Mouse (Mus musculus) megakaryocyte-erythroid progenitor cell, adult 5-6 weeks (primary cell): ENCODE results near the gene Klhdc3. TPM values are rescaled to one million over a fixed set of nuclear protein-coding genes. Genes with fewer than 3 reads are reported as not detected.

Source experiments
- ATAC-seq: replicated peaks from 2 replicates; pipeline ENCODE4 v1.8.0; 2016; ENCODE audit warnings: mild to moderate bottlenecking, inconsistent platforms; ENCODE audit not compliant: severe bottlenecking, poor library complexity, low FRiP score, low TSS enrichment
- total RNA-seq, 2 experiments: library from RNA; stranded (forward) in 1 of 2; stranded (reverse) in 1 of 2; fragments of 200-1000, 215-1000 nt in 1 of 2; fragments of >200 nt in 1 of 2; fragmentation: Nextera tagmentation in 1 of 2; gene quantifications; 2 replicates each; pipeline ENCODE4 v1.2.3; 2014 to 2017

Klhdc3 gene
- total RNA-seq, 2 experiments from 2014 or later, result 33.4 to 104 TPM

GRCm38 (mm10) chr17:46636831-46637523 lies 43.7 kb downstream of the Klhdc3 start:
- peak; percentile 53; the same call in 1 of the 2 replicates for ATAC-seq

GRCm38 (mm10) chr17:46629685-46630441 lies 50.9 kb downstream of the Klhdc3 start:
- ATAC-seq, result no peak

GRCm38 (mm10) chr17:46628791-46629684 lies 51.7 kb downstream of the Klhdc3 start, which contains the start of gene Ptk7:
Ptk7 (minus strand) TSS chr17:46629504.
- peak; percentile 20; the same call in 1 of the 2 replicates for ATAC-seq

- ATAC-seq, result no peak
Observed at GRCm38 (mm10) chr17:46628471-46628790, 52.3 kb downstream of the Klhdc3 start.

GRCm38 (mm10) chr17:46627409-46627808 lies 53.3 kb downstream of the Klhdc3 start:
- ATAC-seq, result no peak

GRCm38 (mm10) chr17:46624598-46624997 lies 56.1 kb downstream of the Klhdc3 start:
- ATAC-seq, result no peak

Other genes with a start within 250 kb of the Klhdc3 start
- gene Slc22a7, start 242.5 kb downstream of the Klhdc3 start, total RNA-seq (2014; fragmentation: Nextera tagmentation), result not detected in 2 replicates
- gene Slc22a7, start 242.5 kb downstream of the Klhdc3 start, total RNA-seq (2017), result not detected in 2 replicates
- gene Ttbk1, start 193.2 kb downstream of the Klhdc3 start, total RNA-seq (2014; fragmentation: Nextera tagmentation), result 0.10 TPM in 1 of 2 replicates, not detected in the other
- 0.14 TPM in 1 of 2 replicates, not detected in the other for gene Ttbk1, start 193.2 kb downstream of the Klhdc3 start, total RNA-seq (2017)
- gene Dnph1, start 184.2 kb downstream of the Klhdc3 start, total RNA-seq (2014; fragmentation: Nextera tagmentation), result 49.4 and 60.5 TPM in 2 replicates
- gene Dnph1, start 184.2 kb downstream of the Klhdc3 start, total RNA-seq (2017), result 15.6 and 27.7 TPM in 2 replicates
- gene Cul9, start 134.5 kb downstream of the Klhdc3 start, total RNA-seq (2014; fragmentation: Nextera tagmentation), result 14.1 and 19.6 TPM in 2 replicates
- gene Cul9, start 134.5 kb downstream of the Klhdc3 start, total RNA-seq (2017), result 2.5 and 4.8 TPM in 2 replicates
- 26.2 and 44.3 TPM in 2 replicates for gene Srf, start 124.7 kb downstream of the Klhdc3 start, total RNA-seq (2014; fragmentation: Nextera tagmentation)
- 19.3 and 20.5 TPM in 2 replicates for gene Srf, start 124.7 kb downstream of the Klhdc3 start, total RNA-seq (2017)
- 0.12 and 0.20 TPM in 2 replicates for gene Ptk7, start 51.4 kb downstream of the Klhdc3 start, total RNA-seq (2014; fragmentation: Nextera tagmentation)
- 0.14 and 0.53 TPM in 2 replicates for gene Ptk7, start 51.4 kb downstream of the Klhdc3 start, total RNA-seq (2017)
- 5.8 and 6.9 TPM in 2 replicates for gene Klc4, start 34.9 kb downstream of the Klhdc3 start, total RNA-seq (2014; fragmentation: Nextera tagmentation)
- gene Klc4, start 34.9 kb downstream of the Klhdc3 start, total RNA-seq (2017), result 5.6 and 5.9 TPM in 2 replicates
- gene Mrpl2, start 34.7 kb downstream of the Klhdc3 start, total RNA-seq (2014; fragmentation: Nextera tagmentation), result 74.7 and 190 TPM in 2 replicates
- 82.2 and 97.0 TPM in 2 replicates for gene Mrpl2, start 34.7 kb downstream of the Klhdc3 start, total RNA-seq (2017)
- 11.2 and 12.6 TPM in 2 replicates for gene Cul7, start 30.6 kb downstream of the Klhdc3 start, total RNA-seq (2014; fragmentation: Nextera tagmentation)
- gene Cul7, start 30.6 kb downstream of the Klhdc3 start, total RNA-seq (2017), result 6.6 and 12.6 TPM in 2 replicates
- gene Rrp36, start 6.6 kb downstream of the Klhdc3 start, total RNA-seq (2014; fragmentation: Nextera tagmentation), result 16.1 and 23.4 TPM in 2 replicates
- 60.4 and 64.8 TPM in 2 replicates for gene Rrp36, start 6.6 kb downstream of the Klhdc3 start, total RNA-seq (2017)
- 74.7 and 75.2 TPM in 2 replicates for gene Mea1, start 2.1 kb downstream of the Klhdc3 start, total RNA-seq (2014; fragmentation: Nextera tagmentation)
- 71.6 and 85.7 TPM in 2 replicates for gene Mea1, start 2.1 kb downstream of the Klhdc3 start, total RNA-seq (2017)
- gene Ppp2r5d, start 24.2 kb upstream of the Klhdc3 start, total RNA-seq (2014; fragmentation: Nextera tagmentation), result 41.3 and 52.0 TPM in 2 replicates
- gene Ppp2r5d, start 24.2 kb upstream of the Klhdc3 start, total RNA-seq (2017), result 35.9 and 57.2 TPM in 2 replicates
- 19.0 and 22.6 TPM in 2 replicates for gene Pex6, start 30.5 kb upstream of the Klhdc3 start, total RNA-seq (2014; fragmentation: Nextera tagmentation)
- gene Pex6, start 30.5 kb upstream of the Klhdc3 start, total RNA-seq (2017), result 7.5 and 11.7 TPM in 2 replicates
- gene Gnmt, start 48.3 kb upstream of the Klhdc3 start, total RNA-seq (2014; fragmentation: Nextera tagmentation), result 6.5 TPM in 1 of 2 replicates, not detected in the other
- gene Gnmt, start 48.3 kb upstream of the Klhdc3 start, total RNA-seq (2017), result not detected in 2 replicates
- gene Cnpy3, start 71.3 kb upstream of the Klhdc3 start, total RNA-seq (2014; fragmentation: Nextera tagmentation), result 23.4 and 39.6 TPM in 2 replicates
- gene Cnpy3, start 71.3 kb upstream of the Klhdc3 start, total RNA-seq (2017), result 28.6 and 45.3 TPM in 2 replicates
- gene Ptcra, start 82.8 kb upstream of the Klhdc3 start, total RNA-seq (2014; fragmentation: Nextera tagmentation), result not detected in 2 replicates
- gene Ptcra, start 82.8 kb upstream of the Klhdc3 start, total RNA-seq (2017), result not detected in 2 replicates
- 31.1 and 31.3 TPM in 2 replicates for gene 2310039H08Rik, start 91.7 kb upstream of the Klhdc3 start, total RNA-seq (2014; fragmentation: Nextera tagmentation)
- gene 2310039H08Rik, start 91.7 kb upstream of the Klhdc3 start, total RNA-seq (2017), result 11.9 TPM in 2 replicates
- gene Rpl7l1, start 101.8 kb upstream of the Klhdc3 start, total RNA-seq (2014; fragmentation: Nextera tagmentation), result 90.3 and 93.8 TPM in 2 replicates
- gene Rpl7l1, start 101.8 kb upstream of the Klhdc3 start, total RNA-seq (2017), result 201 and 239 TPM in 2 replicates
- 24.6 and 28.7 TPM in 2 replicates for gene Bicral, start 177.6 kb upstream of the Klhdc3 start, total RNA-seq (2014; fragmentation: Nextera tagmentation)
- 10.4 and 16.5 TPM in 2 replicates for gene Bicral, start 177.6 kb upstream of the Klhdc3 start, total RNA-seq (2017)
- gene Tbcc, start 209.8 kb upstream of the Klhdc3 start, total RNA-seq (2014; fragmentation: Nextera tagmentation), result 19.3 and 20.4 TPM in 2 replicates
- gene Tbcc, start 209.8 kb upstream of the Klhdc3 start, total RNA-seq (2017), result 10.9 and 13.3 TPM in 2 replicates
- not detected in 2 replicates for gene Prph2, start 229.5 kb upstream of the Klhdc3 start, total RNA-seq (2014; fragmentation: Nextera tagmentation)
- not detected in 2 replicates for gene Prph2, start 229.5 kb upstream of the Klhdc3 start, total RNA-seq (2017)